Mouse (Mus musculus) stomach, postnatal 0 days (tissue): ENCODE results near the gene Trpt1.

Source experiments
- CTCF ChIP-seq: IDR thresholded peaks from 2 replicates; pipeline ENCODE4 v1.5.1; 2016; ENCODE audit warnings: antibody characterized with exemption, low read depth, mild to moderate bottlenecking, moderate library complexity
- EP300 ChIP-seq: optimal IDR thresholded peaks from 2 replicates; pipeline ENCODE3; 2016; ENCODE audit warnings: antibody characterized with exemption

DNA sequence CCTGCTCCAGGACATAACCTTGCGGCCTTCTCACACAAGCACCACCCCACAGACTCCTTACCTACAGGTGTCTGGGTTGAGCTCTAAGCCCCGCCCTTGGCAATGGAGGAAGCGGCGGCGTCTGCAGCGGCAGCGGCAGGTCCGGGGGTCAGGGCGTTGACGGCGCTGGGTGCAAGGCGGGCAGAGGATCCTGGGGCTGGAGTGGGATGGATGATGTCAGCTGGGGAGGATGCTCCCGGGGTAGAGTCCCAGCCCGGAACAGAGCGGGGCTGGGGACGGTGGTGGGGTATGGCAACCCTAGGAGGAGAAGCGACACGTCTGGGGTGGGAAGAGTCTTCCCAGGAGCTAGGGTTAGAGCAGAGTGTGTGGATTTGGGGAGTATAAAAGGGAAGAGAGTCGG, 10.6 kb upstream of the Trpt1 start:
- no peak for TF ChIP-seq CTCF
- TF ChIP-seq EP300: no peak
